Mouse (Mus musculus): ENCODE measurements at regions not wholly inside any gene's neighbourhood (a gene's known extent, or its start where the extent isn't known, plus 50 kb on each side); places are given as distances from the start of the nearest gene placed in this dataset.
"Not testable (repeated sequence)": the region's sequence is repeated elsewhere in the genome, so short reads cannot be mapped to it uniquely, and the experiment has no call there.

DNA sequence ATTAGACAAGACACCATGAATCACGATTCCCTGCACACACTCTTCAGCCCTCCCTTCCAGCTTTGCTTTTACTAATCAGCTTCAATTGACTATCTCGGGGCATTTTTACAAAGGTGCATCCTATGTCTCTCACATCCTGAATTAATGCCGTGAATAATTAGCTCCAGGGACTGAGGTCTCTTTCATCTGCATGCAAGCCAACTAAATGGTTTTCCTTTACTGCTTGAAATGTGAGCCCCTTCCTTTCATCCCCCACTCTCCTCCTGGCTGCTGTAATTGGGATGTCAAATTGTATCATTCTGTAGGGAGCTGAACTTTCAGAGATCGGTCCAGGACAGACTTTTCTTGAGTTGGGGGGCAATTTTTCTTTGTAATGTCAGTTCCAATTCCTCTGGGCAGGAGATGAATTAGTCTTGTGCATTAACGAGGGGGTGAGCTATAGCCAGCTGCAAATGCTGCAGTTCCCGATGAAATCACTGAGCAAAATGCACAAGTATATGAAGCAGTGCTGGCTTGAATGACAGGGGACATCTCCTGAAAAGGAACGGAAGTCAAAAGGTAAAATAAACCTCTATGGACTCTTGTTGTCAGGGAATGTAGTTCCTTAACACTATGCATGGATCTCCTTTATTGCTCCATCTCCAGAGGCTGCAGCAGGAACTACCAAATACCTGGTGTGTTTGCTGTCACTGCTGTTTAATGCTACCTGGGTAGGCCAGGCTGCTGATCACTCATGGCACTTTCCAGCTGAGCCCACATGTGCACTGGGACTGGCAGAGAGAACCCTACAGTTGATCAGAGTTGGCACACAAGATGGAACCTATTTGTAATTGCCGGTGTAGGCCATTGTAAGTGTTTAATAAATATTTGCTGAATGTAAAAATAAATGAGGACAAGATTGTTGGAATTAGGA is 1420.2 kb upstream of the Gm7489 start:
- Histone ChIP-seq H3K9ac (ENCODE audit: low read depth, low read length) (no peak overlapping the region), H3K27ac (ENCODE audit: low read depth, low read length) (no peak overlapping the region), H3K36me3 (ENCODE audit: control insufficient read depth, insufficient read depth, low read length) (no peaks in the 10 kb centered on the region), H3K4me3 (ENCODE audit: low read depth, low read length) (no peak overlapping the region), H3K4me1 (replicated peaks; ENCODE audit: control insufficient read depth, insufficient read depth, low read length) (no peaks in the 10 kb centered on the region), H3K27me3 (replicated peaks; ENCODE audit: control insufficient read depth, insufficient read depth, low read length) (no peaks in the 10 kb centered on the region), H3K4me2 (no peak overlapping the region), H3K9me3 (ENCODE audit: control insufficient read depth, low read length) (no peaks in the 10 kb centered on the region)
- DNase-seq (ENCODE audit: low spot score) (no peak), ATAC-seq (replicated peaks; ENCODE audit: low FRiP score) (no peak)
- WGBS = 41% methylated on average over 8 of the region's 8 CpGs

DNA sequence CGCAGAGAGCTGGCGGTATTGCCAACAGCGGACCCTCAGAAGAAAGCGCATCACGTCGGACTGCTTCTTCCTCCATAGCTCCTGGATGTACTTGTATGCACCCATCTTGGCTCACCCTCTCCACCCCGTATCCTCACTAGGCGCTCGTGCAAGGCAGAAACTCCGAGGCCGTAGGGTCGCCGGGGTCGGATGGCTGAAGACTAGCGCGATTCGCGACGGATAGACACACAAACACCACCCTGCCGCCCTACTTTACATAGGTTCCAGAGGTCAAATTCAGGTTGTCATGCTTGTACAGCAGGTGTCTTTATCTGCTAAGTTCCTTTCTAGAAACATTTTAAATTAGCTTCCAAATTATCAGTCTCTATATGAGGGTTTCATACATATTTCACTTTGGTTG is 1406.6 kb upstream of the Gm7489 start:
- not testable (repeated sequence) for ATAC-seq (replicated peaks; ENCODE audit: low FRiP score); H3K4me2 ChIP-seq; H3K4me3 ChIP-seq (ENCODE audit: low read depth, low read length); H3K27me3 ChIP-seq (replicated peaks; ENCODE audit: control insufficient read depth, insufficient read depth, low read length); H3K27ac ChIP-seq (ENCODE audit: low read depth, low read length); H3K36me3 ChIP-seq (ENCODE audit: control insufficient read depth, insufficient read depth, low read length); H3K9ac ChIP-seq (ENCODE audit: low read depth, low read length); H3K9me3 ChIP-seq (ENCODE audit: control insufficient read depth, low read length); H3K4me1 ChIP-seq (replicated peaks; ENCODE audit: control insufficient read depth, insufficient read depth, low read length); DNase-seq (ENCODE audit: low spot score)
- 84% methylated on average over 17 of the region's 20 CpGs for WGBS

- WGBS = 51% methylated on average over 3 of the region's 3 CpGs
- Histone ChIP-seq H3K9me3 (ENCODE audit: control insufficient read depth, low read length) (no peaks in the 10 kb centered on the region), H3K27me3 (replicated peaks; ENCODE audit: control insufficient read depth, insufficient read depth, low read length) (no peaks in the 10 kb centered on the region), H3K9ac (ENCODE audit: low read depth, low read length) (no peak overlapping the region), H3K36me3 (ENCODE audit: control insufficient read depth, insufficient read depth, low read length) (no peaks in the 10 kb centered on the region), H3K4me3 (ENCODE audit: low read depth, low read length) (no peak overlapping the region), H3K4me2 (no peak overlapping the region), H3K27ac (ENCODE audit: low read depth, low read length) (no peak overlapping the region), H3K4me1 (replicated peaks; ENCODE audit: control insufficient read depth, insufficient read depth, low read length) (no peaks in the 10 kb centered on the region)
- no peak for ATAC-seq (replicated peaks; ENCODE audit: low FRiP score)
- no peak for DNase-seq (ENCODE audit: low spot score)
These were observed 1403.9 kb upstream of the Gm7489 start for GRCm38 (mm10) chr15:52480834-52481233.

DNA sequence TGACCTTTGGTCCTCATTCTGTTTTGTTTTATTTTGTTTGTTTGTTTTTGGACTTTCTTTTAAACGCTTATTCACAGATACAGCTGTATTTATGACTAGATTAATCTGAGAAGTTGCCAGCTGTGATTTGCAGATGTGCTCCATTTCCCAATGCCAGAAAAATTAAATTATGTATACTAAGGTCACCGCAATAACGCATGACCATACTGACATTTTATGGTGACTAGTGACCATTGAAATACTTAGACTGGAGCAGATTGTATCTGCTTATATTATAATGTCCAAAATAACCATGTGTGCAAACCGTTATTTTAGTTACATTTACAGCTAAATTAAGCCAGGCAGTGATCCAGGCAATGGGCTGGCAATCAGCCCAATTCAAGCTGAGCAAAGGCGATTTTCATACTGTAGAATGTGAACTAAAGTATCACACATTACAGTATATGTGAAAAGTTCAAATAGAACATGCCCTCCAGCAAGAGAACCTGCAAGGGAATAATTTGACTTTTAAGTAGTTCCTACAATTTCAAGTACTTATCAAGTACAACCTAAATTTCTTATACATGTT is 1401.0 kb upstream of the Gm7489 start:
- 87% methylated on average over 5 of the region's 5 CpGs for WGBS
- H3K4me2 ChIP-seq = no peak overlapping the region
- no peaks in the 10 kb centered on the region for H3K36me3 ChIP-seq (ENCODE audit: control insufficient read depth, insufficient read depth, low read length)
- DNase-seq (ENCODE audit: low spot score) = no peak
- no peaks in the 10 kb centered on the region for H3K4me1 ChIP-seq (replicated peaks; ENCODE audit: control insufficient read depth, insufficient read depth, low read length)
- no peak for ATAC-seq (replicated peaks; ENCODE audit: low FRiP score)
- no peak overlapping the region for H3K4me3 ChIP-seq (ENCODE audit: low read depth, low read length)
- no peaks in the 10 kb centered on the region for H3K27me3 ChIP-seq (replicated peaks; ENCODE audit: control insufficient read depth, insufficient read depth, low read length)
- no peak overlapping the region for H3K9ac ChIP-seq (ENCODE audit: low read depth, low read length)
- H3K27ac ChIP-seq (ENCODE audit: low read depth, low read length) = no peak overlapping the region
- H3K9me3 ChIP-seq (ENCODE audit: control insufficient read depth, low read length) = no peaks in the 10 kb centered on the region

- DNase-seq (ENCODE audit: low spot score) (no peak), ATAC-seq (replicated peaks; ENCODE audit: low FRiP score) (no peak)
- no peak overlapping the region for H3K4me3 ChIP-seq (ENCODE audit: low read depth, low read length)
- H3K27ac ChIP-seq (ENCODE audit: low read depth, low read length) = no peak overlapping the region
- no peaks in the 10 kb centered on the region for H3K9me3 ChIP-seq (ENCODE audit: control insufficient read depth, low read length)
- H3K4me2 ChIP-seq = no peak overlapping the region
- no peaks in the 10 kb centered on the region for H3K27me3 ChIP-seq (replicated peaks; ENCODE audit: control insufficient read depth, insufficient read depth, low read length)
- no peaks in the 10 kb centered on the region for H3K4me1 ChIP-seq (replicated peaks; ENCODE audit: control insufficient read depth, insufficient read depth, low read length)
- H3K9ac ChIP-seq (ENCODE audit: low read depth, low read length) = no peak overlapping the region
- WGBS = 79% methylated on average over 5 of the region's 5 CpGs
- H3K36me3 ChIP-seq (ENCODE audit: control insufficient read depth, insufficient read depth, low read length) = no peaks in the 10 kb centered on the region
These were observed 1400.4 kb upstream of the Gm7489 start for GRCm38 (mm10) chr15:52484276-52484675.

GRCm38 (mm10) chr15:52505278-52505831 is 1379.4 kb upstream of the Gm7489 start:
- Histone ChIP-seq H3K27me3 (replicated peaks; ENCODE audit: control insufficient read depth, insufficient read depth, low read length) (no peaks in the 10 kb centered on the region), H3K36me3 (ENCODE audit: control insufficient read depth, insufficient read depth, low read length) (no peaks in the 10 kb centered on the region), H3K9ac (ENCODE audit: low read depth, low read length) (no peak overlapping the region), H3K4me3 (ENCODE audit: low read depth, low read length) (no peak overlapping the region), H3K27ac (ENCODE audit: low read depth, low read length) (no peak overlapping the region), H3K9me3 (ENCODE audit: control insufficient read depth, low read length) (no peaks in the 10 kb centered on the region), H3K4me2 (no peak overlapping the region), H3K4me1 (replicated peaks; ENCODE audit: control insufficient read depth, insufficient read depth, low read length) (no peaks in the 10 kb centered on the region)
- ATAC-seq (replicated peaks; ENCODE audit: low FRiP score) (no peak), DNase-seq (ENCODE audit: low spot score) (no peak)
- WGBS = 35% methylated on average over 9 of the region's 9 CpGs

GRCm38 (mm10) chr15:52506930-52507329 is 1377.8 kb upstream of the Gm7489 start:
- WGBS = 3% methylated on average over 7 of the region's 7 CpGs
- ATAC-seq (replicated peaks; ENCODE audit: low FRiP score) = no peak

GRCm38 (mm10) chr15:52508609-52509008 is 1376.1 kb upstream of the Gm7489 start:
- Histone ChIP-seq H3K36me3 (ENCODE audit: control insufficient read depth, insufficient read depth, low read length) (no peaks in the 10 kb centered on the region), H3K4me3 (ENCODE audit: low read depth, low read length) (no peak overlapping the region), H3K4me1 (replicated peaks; ENCODE audit: control insufficient read depth, insufficient read depth, low read length) (no peaks in the 10 kb centered on the region), H3K27ac (ENCODE audit: low read depth, low read length) (no peak overlapping the region), H3K9ac (ENCODE audit: low read depth, low read length) (no peak overlapping the region), H3K27me3 (replicated peaks; ENCODE audit: control insufficient read depth, insufficient read depth, low read length) (no peaks in the 10 kb centered on the region), H3K4me2 (no peak overlapping the region), H3K9me3 (ENCODE audit: control insufficient read depth, low read length) (no peaks in the 10 kb centered on the region; the same call in 1 of the 2 replicates)
- no peak for ATAC-seq (replicated peaks; ENCODE audit: low FRiP score)
- WGBS = 54% methylated on average over 2 of the region's 2 CpGs
- DNase-seq (ENCODE audit: low spot score) = no peak

More at GRCm38 (mm10) chr15:52506930-52507329, 1377.8 kb upstream of the Gm7489 start:
- Histone ChIP-seq H3K9me3 (ENCODE audit: control insufficient read depth, low read length) (no peaks in the 10 kb centered on the region), H3K36me3 (ENCODE audit: control insufficient read depth, insufficient read depth, low read length) (no peaks in the 10 kb centered on the region), H3K9ac (ENCODE audit: low read depth, low read length) (no peak overlapping the region), H3K4me2 (no peak overlapping the region), H3K27me3 (replicated peaks; ENCODE audit: control insufficient read depth, insufficient read depth, low read length) (no peaks in the 10 kb centered on the region), H3K4me1 (replicated peaks; ENCODE audit: control insufficient read depth, insufficient read depth, low read length) (no peaks in the 10 kb centered on the region), H3K27ac (ENCODE audit: low read depth, low read length) (no peak overlapping the region), H3K4me3 (ENCODE audit: low read depth, low read length) (no peak overlapping the region)
- DNase-seq (ENCODE audit: low spot score) = no peak
